Mouse (Mus musculus): ENCODE data around the gene Nr4a1.

DNA sequence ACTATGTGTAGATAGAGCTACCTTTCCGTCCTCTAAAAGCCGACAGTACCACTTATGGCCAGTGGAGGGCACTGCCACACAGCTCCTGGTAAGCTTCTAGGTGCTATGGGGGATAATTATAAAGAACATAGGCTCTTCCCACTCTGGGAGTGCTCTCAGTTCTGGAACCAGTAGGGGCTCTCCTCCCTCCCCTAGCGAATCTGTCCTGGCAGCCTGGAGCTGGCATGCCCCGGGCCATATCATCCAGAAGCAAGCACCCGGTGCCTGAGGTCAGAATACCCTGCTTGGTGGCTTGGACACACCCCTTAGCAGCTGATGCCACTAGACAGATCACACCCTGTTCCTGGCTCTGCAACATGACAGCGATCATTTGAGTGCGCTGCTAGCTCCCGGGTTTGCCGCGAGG, 13.3 kb upstream of the Nr4a1 start:
- TF ChIP-seq MYC (IDR thresholded peaks at IDR 0.05; ENCODE audit: low read depth, low read length) (no peak), CTCF (conservative IDR thresholded peaks at IDR 0.05 in 1 of 2, IDR thresholded peaks at IDR 0.05 in 1 of 2; ENCODE audit: low read depth in 2 of 2, low read length in 2 of 2) (peak; percentile 98 to 99)

Data from CH12.LX (cell line).